Mouse (Mus musculus) hematopoietic stem cell, adult 5-6 weeks (primary cell): ENCODE measurements around the gene Tnc. TPM values are rescaled to one million over a fixed set of nuclear protein-coding genes. Genes with fewer than 3 reads are reported as not detected.
A peak's percentile ranks its signal among the peaks of the same experiment; 100 is the strongest.
"Not testable (repeated sequence)": the region's sequence is repeated elsewhere in the genome, so short reads cannot be mapped to it uniquely, and the experiment has no call there.

Experiments
- ATAC-seq, 2 experiments: fragments of 125-278 bp in 1 of 2; replicated peaks in 1 of 2; 2 replicates each; pipeline ENCODE4 v1.8.0; 2016 to 2017; ENCODE audit warnings: inconsistent platforms in 2 of 2, mild to moderate bottlenecking in 2 of 2, moderate number of reproducible peaks in 2 of 2, low read depth in 1 of 2, moderate TSS enrichment in 1 of 2; ENCODE audit not compliant: low FRiP score in 2 of 2, poor library complexity in 2 of 2, severe bottlenecking in 2 of 2, insufficient read depth in 1 of 2, low TSS enrichment in 1 of 2
- total RNA-seq: library from RNA; stranded (forward); fragments of 172-1452, 232-1000 nt; gene quantifications from 2 replicates; pipeline ENCODE4 v1.2.3, GENCODE M21; 2017

Gene Tnc
- total RNA-seq, 1 experiment from 2014 or later: 0.55 TPM

DNA sequence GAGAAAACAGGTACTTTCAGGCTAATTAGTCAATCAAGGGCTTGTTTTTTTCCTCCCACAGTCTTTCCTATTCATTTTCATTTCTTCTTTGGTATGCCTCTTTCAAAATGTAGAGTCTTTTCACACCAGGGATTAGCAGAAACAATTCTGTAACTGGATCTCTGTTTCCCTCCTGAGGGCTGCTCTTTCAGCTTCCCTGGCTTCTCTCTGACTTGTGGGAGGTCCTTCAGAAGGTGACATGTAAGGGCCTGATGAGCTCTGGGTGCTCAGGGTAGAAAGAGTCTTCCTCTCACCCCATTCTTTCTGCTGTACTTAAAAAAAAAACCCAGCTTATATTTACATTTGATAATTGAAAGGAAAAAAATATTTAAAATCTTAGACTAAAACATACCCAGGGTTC lies 60.2 kb downstream of the Tnc start:
- no peak for ATAC-seq

DNA sequence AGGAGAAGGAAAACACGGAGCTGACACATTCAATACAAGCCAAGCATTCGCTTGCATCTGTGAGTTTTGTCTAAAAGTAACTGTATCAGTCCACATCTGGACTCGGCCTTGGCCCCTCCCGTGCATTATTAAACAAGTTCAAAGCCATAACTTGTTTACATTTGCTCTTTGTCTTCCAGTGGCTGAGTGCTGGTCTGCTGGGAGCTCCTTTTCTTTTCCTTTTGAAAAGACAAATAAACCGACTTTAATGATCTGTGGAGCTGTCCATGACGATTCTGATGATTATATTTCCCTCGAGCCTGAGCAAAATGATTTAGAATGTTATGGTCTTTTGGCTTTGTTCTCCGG lies 63.7 kb downstream of the Tnc start:
- no peak for ATAC-seq

GRCm38 (mm10) chr4:63982425-63983097 lies 64.3 kb downstream of the Tnc start:
- ATAC-seq: no peak

- no peak for ATAC-seq
Measured at GRCm38 (mm10) chr4:63980211-63980794, 66.5 kb downstream of the Tnc start.

DNA sequence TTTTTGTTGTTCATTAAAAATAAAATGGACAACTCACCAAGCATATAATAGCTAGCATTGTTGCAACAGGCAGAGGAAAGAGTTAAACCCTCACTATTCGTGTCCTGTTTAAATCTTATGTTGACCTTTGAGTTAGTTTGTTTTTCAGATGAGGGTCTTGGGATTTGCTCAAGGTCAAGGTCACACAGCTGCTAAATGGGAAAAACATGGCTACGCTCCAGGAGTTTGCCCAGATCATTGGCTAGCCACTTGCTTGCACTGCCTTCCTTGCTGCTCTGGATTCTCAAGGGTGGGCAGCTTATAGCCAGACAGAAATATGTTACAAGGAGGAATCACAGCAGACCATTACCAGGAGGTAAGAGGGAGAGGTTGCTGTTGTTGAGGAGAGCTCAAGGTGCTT lies 67.2 kb downstream of the Tnc start:
- ATAC-seq: no peak

DNA sequence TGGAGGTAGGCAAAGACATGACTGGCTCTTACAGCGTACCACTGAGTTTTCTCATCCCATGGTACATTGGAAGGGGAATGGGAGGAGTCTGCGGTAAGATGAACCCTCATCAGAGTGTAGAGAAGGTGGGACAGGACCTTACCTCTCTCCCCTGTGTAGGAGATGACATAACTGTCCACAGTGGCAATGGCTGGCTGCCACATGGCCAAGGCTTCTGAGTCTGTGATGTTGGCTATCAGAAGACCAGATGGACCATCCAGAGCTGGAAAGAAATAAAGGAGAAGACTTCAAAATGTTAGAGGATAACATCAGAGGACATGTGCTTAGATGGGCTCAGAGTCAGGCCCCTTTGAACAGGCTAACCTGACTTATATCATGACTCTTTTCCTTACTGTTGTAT lies 74.3 kb downstream of the Tnc start:
- ATAC-seq: no peak

DNA sequence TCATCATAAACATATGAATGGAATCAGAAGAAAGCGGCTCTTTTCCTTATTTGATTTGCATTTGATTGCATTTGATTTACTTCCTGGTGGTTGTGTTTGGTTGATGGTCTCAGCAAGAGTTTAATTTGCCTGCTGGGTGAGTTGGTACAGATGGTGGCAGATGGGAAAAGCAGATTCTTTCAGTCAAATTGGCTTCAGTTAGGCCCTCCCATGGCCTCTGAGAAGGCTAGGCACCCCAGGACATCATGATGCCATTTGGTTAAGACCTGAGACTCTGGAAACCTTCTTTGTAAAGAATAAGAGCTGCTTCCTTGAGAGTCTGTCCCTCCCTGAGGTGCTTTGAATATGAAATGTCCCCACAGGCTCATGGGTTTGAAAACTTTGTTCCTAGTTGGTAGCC lies 75.1 kb downstream of the Tnc start:
- no peak for ATAC-seq

DNA sequence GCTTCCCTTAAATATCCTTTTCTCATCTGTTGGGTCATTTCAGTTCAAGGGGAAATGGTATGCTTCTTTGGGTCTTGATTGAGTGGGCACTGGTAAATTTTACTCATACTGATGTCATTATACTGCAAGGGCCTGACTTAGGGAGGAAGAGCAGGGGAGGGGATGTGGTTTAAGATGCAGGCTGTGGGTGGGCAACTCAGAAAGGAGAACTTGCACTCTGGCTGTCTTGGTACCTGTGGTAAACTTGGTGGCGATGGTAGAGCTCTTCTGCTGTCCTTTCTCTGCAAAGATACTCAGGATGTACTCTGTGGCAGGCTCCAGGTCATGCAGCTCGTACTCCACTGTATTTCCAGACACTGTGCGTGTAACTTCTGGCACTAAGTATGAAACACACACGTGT lies 75.9 kb downstream of the Tnc start:
- ATAC-seq: peak; percentile 94 to 98

GRCm38 (mm10) chr4:63969891-63970290 lies 76.9 kb downstream of the Tnc start:
- no peak for ATAC-seq

DNA sequence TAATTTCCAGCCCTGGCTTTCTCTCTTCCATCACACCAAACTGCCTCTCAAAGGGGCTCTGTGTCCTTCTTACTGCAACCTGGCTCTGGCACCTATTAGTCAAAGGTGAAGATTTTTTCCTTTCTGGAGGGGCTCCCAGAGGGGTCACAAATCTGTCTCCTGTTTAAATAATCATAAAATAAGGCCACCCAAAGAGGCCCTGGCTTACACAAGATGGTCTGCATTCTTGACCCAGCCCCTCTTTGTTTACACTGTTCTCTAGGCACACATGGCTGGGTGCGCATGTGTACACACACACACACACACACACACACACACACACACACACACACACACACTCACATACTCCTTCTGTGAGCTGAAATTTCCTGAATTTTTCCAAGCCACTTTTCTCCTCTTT lies 83.4 kb downstream of the Tnc start:
- ATAC-seq: no peak

DNA sequence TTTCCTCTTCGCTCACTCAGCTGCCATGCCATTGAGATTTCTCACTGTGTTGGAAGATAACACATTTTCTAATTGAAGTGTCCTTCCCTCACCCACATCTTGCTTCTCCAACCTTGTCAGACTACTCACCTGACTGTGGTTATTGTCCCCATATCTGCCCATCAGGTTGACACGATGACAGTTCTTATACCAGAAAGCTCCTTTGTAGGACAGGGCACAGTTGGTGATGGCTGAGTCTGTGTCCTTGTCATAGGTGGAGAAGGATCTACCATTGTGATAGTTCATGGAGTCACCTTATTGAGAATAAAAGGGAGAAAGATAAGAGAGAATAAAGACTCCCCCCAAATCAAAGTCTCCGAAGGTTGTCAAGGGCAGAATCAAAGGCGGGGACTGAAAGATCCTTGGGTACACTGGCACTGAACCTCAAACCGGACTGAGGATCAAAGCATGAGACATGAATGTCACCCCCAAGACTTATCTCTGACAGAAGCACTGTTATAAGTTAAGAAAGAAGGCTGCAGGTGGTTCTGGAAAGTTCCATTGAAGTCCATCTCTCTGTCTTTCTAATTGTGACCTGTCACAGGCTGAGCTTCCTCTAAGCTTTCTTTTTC lies 84.9 kb downstream of the Tnc start:
- ATAC-seq: no peak

- ATAC-seq: no peak
Measured at GRCm38 (mm10) chr4:63958601-63959000, 88.2 kb downstream of the Tnc start.

- no peak for ATAC-seq
Measured at GRCm38 (mm10) chr4:63950054-63950453, 96.8 kb downstream of the Tnc start.

- not testable (repeated sequence) for ATAC-seq
Measured at GRCm38 (mm10) chr4:63948688-63949073, 98.1 kb downstream of the Tnc start.

- peak; percentile 81 to 85 for ATAC-seq
Measured at GRCm38 (mm10) chr4:63948066-63948687, 98.6 kb downstream of the Tnc start.

DNA sequence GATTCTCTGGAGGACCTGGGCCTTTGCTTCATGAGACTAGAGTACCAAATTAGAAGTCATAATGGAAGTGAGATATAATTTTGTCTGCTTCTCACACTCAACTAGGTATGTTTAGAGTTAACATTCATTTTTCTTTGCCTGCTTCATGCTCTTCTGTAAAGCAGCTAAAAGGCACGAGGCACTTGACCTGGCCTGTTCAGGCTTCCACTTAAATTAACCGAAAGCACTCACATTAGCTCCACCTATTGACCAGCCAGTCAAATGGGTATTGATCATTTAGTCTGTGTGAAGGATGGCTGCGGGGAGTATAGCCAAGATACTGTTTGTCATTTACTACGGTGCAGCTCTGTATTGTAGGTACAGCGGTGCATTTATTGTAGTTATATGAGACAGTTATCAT lies 103.0 kb downstream of the Tnc start:
- ATAC-seq: no peak

- peak; percentile 97 to 99 for ATAC-seq
Measured at GRCm38 (mm10) chr4:63942875-63943274, 103.9 kb downstream of the Tnc start.

DNA sequence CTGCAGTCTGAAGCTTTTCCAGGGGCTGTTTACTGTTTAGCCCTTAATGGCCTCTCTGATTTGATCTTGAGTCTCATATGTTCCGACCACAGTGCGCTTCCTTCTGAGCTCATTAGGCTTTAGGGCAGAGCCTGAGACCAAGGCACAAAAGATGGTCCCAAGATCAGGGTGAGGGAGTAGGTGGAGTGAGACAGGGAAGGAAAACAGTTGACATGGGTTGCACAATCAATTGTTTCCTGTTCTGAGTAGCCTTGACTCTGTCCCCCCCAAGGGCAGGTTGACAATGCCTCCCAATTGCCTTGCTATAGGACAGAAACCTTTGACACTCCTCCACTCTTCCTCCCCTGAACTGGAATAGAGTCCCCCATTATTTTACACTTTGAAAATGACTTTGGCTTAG lies 105.4 kb downstream of the Tnc start:
- no peak for ATAC-seq

DNA sequence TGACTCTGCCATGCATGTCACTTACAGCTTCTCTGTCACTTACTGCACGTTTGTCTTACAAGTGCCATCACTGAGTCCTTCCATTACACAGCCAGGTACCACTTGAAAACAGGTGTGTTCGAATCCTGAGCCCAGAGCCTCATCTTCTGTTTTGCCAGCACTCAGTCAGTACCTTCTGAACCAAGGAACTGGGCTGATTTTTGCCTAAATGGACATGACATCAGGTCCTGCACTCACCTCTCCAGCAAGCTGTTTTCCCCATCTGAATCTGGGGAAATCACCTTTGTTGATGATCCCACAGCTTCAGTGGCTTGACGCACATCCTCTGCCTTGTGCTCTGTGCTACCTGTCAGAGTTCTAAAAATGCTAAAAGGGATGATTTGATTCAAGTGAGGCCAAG lies 107.4 kb downstream of the Tnc start:
- ATAC-seq: no peak
